Mouse (Mus musculus): ENCODE data around the gene 5330417H12Rik. TPM values are rescaled to one million over a fixed set of nuclear protein-coding genes. Genes with fewer than 3 reads are reported as not detected.

5330417H12Rik gene
- not detected in 2 replicates for polyA plus RNA-seq (2016; fragmentation: Nextera tagmentation; extraction: Ambion mirVana)

- Histone ChIP-seq H3K36me3 (no peaks in the 10 kb centered on the region), H3K9ac (no peak within 1 kb of the TSS), H3K4me1 (0 out of 2 replicates have a peak, but pooled peaks cover 6% of the 10 kb centered on the region), H3K4me3 (no peak within 1 kb of the TSS), H3K4me2 (no peak within 1 kb of the TSS), H3K9me3 (replicated peaks) (no peaks in the 10 kb centered on the region), H3K27me3 (replicated peaks) (no peaks in the 10 kb centered on the region), H3K27ac (no peak within 1 kb of the TSS)
- 82% methylated on average over 2 of the region's 2 CpGs for WGBS (ENCODE audit: insufficient replicate concordance)
- ATAC-seq, result no peak
These were observed at the start of gene 5330417H12Rik for GRCm38 (mm10) chr7:107625061-107625460. TSS of gene 5330417H12Rik (minus strand) at chr7:107625161.

GRCm38 (mm10) chr7:107668514-107668913 lies 43.6 kb upstream of the 5330417H12Rik start:
- no peak overlapping the region for H3K9ac ChIP-seq
- no peak overlapping the region for H3K4me3 ChIP-seq
- H3K4me2 ChIP-seq, result no peak overlapping the region
- H3K9me3 ChIP-seq (replicated peaks), result no peaks in the 10 kb centered on the region
- 0 out of 2 replicates have a peak, but pooled peaks cover 4% of the 10 kb centered on the region for H3K27me3 ChIP-seq (replicated peaks)
- 66% methylated on average over 5 of the region's 5 CpGs for WGBS (ENCODE audit: insufficient replicate concordance)
- H3K27ac ChIP-seq, result no peak overlapping the region
- H3K36me3 ChIP-seq, result no peaks in the 10 kb centered on the region
- ATAC-seq, result no peak
- peaks cover 37% of the 10 kb centered on the region for H3K4me1 ChIP-seq

GRCm38 (mm10) chr7:107666262-107666902 lies 41.4 kb upstream of the 5330417H12Rik start:
- Histone ChIP-seq H3K36me3 (no peaks in the 10 kb centered on the region), H3K27ac (peak overlapping the region; percentile 63), H3K9ac (no peak overlapping the region)

GRCm38 (mm10) chr7:107665586-107666261 lies 40.8 kb upstream of the 5330417H12Rik start:
- Histone ChIP-seq H3K27ac (peak overlapping the region; percentile 63), H3K4me1 (peaks cover 40% of the 10 kb centered on the region)

More at GRCm38 (mm10) chr7:107666262-107666902, 41.4 kb upstream of the 5330417H12Rik start:
- Histone ChIP-seq H3K27me3 (replicated peaks) (0 out of 2 replicates have a peak, but pooled peaks cover 4% of the 10 kb centered on the region), H3K9me3 (replicated peaks) (no peaks in the 10 kb centered on the region), H3K4me3 (peak overlapping the region; percentile 8; the same call in 1 of the 2 replicates), H3K4me2 (peak overlapping the region; percentile 42), H3K4me1 (peaks cover 40% of the 10 kb centered on the region)
- ATAC-seq, result no peak
- 19% methylated on average over 13 of the region's 13 CpGs for WGBS (ENCODE audit: insufficient replicate concordance)

GRCm38 (mm10) chr7:107665221-107665585 lies 40.2 kb upstream of the 5330417H12Rik start:
- Histone ChIP-seq H3K27ac (peak overlapping the region; percentile 63), H3K4me1 (peaks cover 40% of the 10 kb centered on the region), H3K36me3 (no peaks in the 10 kb centered on the region), H3K4me2 (peak overlapping the region; percentile 42; the same call in 1 of the 2 replicates), H3K9ac (no peak overlapping the region), H3K9me3 (replicated peaks) (no peaks in the 10 kb centered on the region), H3K27me3 (replicated peaks) (0 out of 2 replicates have a peak, but pooled peaks cover 4% of the 10 kb centered on the region), H3K4me3 (no peak overlapping the region)
- ATAC-seq, result 0 out of 2 replicates have a peak, but pooled peaks have one; percentile 20
- 16% methylated on average over 4 of the region's 4 CpGs for WGBS (ENCODE audit: insufficient replicate concordance)

More at GRCm38 (mm10) chr7:107665586-107666261, 40.8 kb upstream of the 5330417H12Rik start:
- H3K4me3 ChIP-seq, result peak overlapping the region; percentile 8
- H3K9ac ChIP-seq, result no peak overlapping the region
- 13% methylated on average over 9 of the region's 9 CpGs for WGBS (ENCODE audit: insufficient replicate concordance)
- peak overlapping the region; percentile 42 for H3K4me2 ChIP-seq
- 0 out of 2 replicates have a peak, but pooled peaks have one; percentile 12 for ATAC-seq
- no peaks in the 10 kb centered on the region for H3K9me3 ChIP-seq (replicated peaks)
- 0 out of 2 replicates have a peak, but pooled peaks cover 4% of the 10 kb centered on the region for H3K27me3 ChIP-seq (replicated peaks)
- H3K36me3 ChIP-seq, result no peaks in the 10 kb centered on the region

- H3K27me3 ChIP-seq (replicated peaks), result 0 out of 2 replicates have a peak, but pooled peaks cover 4% of the 10 kb centered on the region
- no peak for ATAC-seq
- peaks cover 40% of the 10 kb centered on the region for H3K4me1 ChIP-seq
- H3K9me3 ChIP-seq (replicated peaks), result no peaks in the 10 kb centered on the region
- peak overlapping the region; percentile 63 for H3K27ac ChIP-seq
- WGBS (ENCODE audit: insufficient replicate concordance), result 37% methylated on average over 8 of the region's 8 CpGs
- no peak overlapping the region for H3K4me2 ChIP-seq
- H3K4me3 ChIP-seq, result no peak overlapping the region
- no peaks in the 10 kb centered on the region for H3K36me3 ChIP-seq
- H3K9ac ChIP-seq, result no peak overlapping the region
These were observed 39.4 kb upstream of the 5330417H12Rik start for GRCm38 (mm10) chr7:107664063-107665056.

GRCm38 (mm10) chr7:107663621-107664020 lies 38.7 kb upstream of the 5330417H12Rik start:
- H3K36me3 ChIP-seq, result no peaks in the 10 kb centered on the region
- no peak overlapping the region for H3K9ac ChIP-seq
- WGBS (ENCODE audit: insufficient replicate concordance), result 66% methylated on average over 6 of the region's 6 CpGs
- no peak for ATAC-seq
- H3K4me3 ChIP-seq, result no peak overlapping the region
- 0 out of 2 replicates have a peak, but pooled peaks cover 4% of the 10 kb centered on the region for H3K27me3 ChIP-seq (replicated peaks)
- H3K9me3 ChIP-seq (replicated peaks), result no peaks in the 10 kb centered on the region
- peaks cover 40% of the 10 kb centered on the region for H3K4me1 ChIP-seq
- no peak overlapping the region for H3K4me2 ChIP-seq
- no peak overlapping the region for H3K27ac ChIP-seq

- no peak overlapping the region for H3K4me2 ChIP-seq
- 0 out of 2 replicates have a peak, but pooled peaks cover 4% of the 10 kb centered on the region for H3K27me3 ChIP-seq (replicated peaks)
- no peak for ATAC-seq
- H3K36me3 ChIP-seq, result no peaks in the 10 kb centered on the region
- H3K4me1 ChIP-seq, result peaks cover 36% of the 10 kb centered on the region
- 72% methylated on average over 5 of the region's 5 CpGs for WGBS (ENCODE audit: insufficient replicate concordance)
- no peak overlapping the region for H3K27ac ChIP-seq
- H3K9ac ChIP-seq, result no peak overlapping the region
- H3K9me3 ChIP-seq (replicated peaks), result no peaks in the 10 kb centered on the region
- no peak overlapping the region for H3K4me3 ChIP-seq
These were observed 36.9 kb upstream of the 5330417H12Rik start for GRCm38 (mm10) chr7:107661843-107662281.

GRCm38 (mm10) chr7:107661189-107661842 lies 36.4 kb upstream of the 5330417H12Rik start:
- no peak overlapping the region for H3K4me2 ChIP-seq
- 24% methylated on average over 8 of the region's 8 CpGs for WGBS (ENCODE audit: insufficient replicate concordance)

GRCm38 (mm10) chr7:107659186-107659918 lies 34.4 kb upstream of the 5330417H12Rik start:
- 65% methylated on average over 8 of the region's 8 CpGs for WGBS (ENCODE audit: insufficient replicate concordance)
- H3K9ac ChIP-seq, result no peak overlapping the region
- H3K27me3 ChIP-seq (replicated peaks), result no peaks in the 10 kb centered on the region
- no peak overlapping the region for H3K27ac ChIP-seq
- no peaks in the 10 kb centered on the region for H3K36me3 ChIP-seq
- no peak for ATAC-seq
- no peak overlapping the region for H3K4me2 ChIP-seq
- no peaks in the 10 kb centered on the region for H3K9me3 ChIP-seq (replicated peaks)
- H3K4me1 ChIP-seq, result peaks cover 11% of the 10 kb centered on the region; the same call in 1 of the 2 replicates
- no peak overlapping the region for H3K4me3 ChIP-seq

More at GRCm38 (mm10) chr7:107661189-107661842, 36.4 kb upstream of the 5330417H12Rik start:
- no peaks in the 10 kb centered on the region for H3K36me3 ChIP-seq
- no peak overlapping the region for H3K4me3 ChIP-seq
- no peak overlapping the region for H3K9ac ChIP-seq
- H3K4me1 ChIP-seq, result peaks cover 31% of the 10 kb centered on the region
- H3K27me3 ChIP-seq (replicated peaks), result 0 out of 2 replicates have a peak, but pooled peaks cover 4% of the 10 kb centered on the region
- no peak overlapping the region for H3K27ac ChIP-seq
- no peaks in the 10 kb centered on the region for H3K9me3 ChIP-seq (replicated peaks)
- no peak; the same call in 1 of the 2 replicates for ATAC-seq

Measured in liver, embryonic 12.5 days (tissue).